Mouse (Mus musculus) embryonic fibroblast, embryonic 13.5 days (primary cell): ENCODE measurements at regions not wholly inside any gene's neighbourhood (a gene's known extent, or its start where the extent isn't known, plus 50 kb on each side); places are given as distances from the start of the nearest gene placed in this dataset.

Experiments used
- H3K27ac ChIP-seq: 2 replicates; pipeline ENCODE4 v1.5.1; 2012; ENCODE audit warnings: low read length, control low read depth, inconsistent platforms; ENCODE audit not compliant: insufficient read depth
- H3K4me1 ChIP-seq: 2 replicates; pipeline ENCODE4 v1.6.1; 2011; ENCODE audit warnings: low read length; ENCODE audit not compliant: control insufficient read depth, insufficient read depth
- H3K4me3 ChIP-seq: 2 replicates; pipeline ENCODE4 v1.5.1; 2011; ENCODE audit warnings: mild to moderate bottlenecking, control low read depth, low read length; ENCODE audit not compliant: insufficient read depth
- CTCF ChIP-seq: IDR thresholded peaks from 2 replicates; pipeline ENCODE4 v1.5.1; 2011; ENCODE audit warnings: mild to moderate bottlenecking, control low read depth, low read length, moderate library complexity, borderline replicate concordance; ENCODE audit not compliant: insufficient read depth
- POLR2A ChIP-seq: IDR thresholded peaks from 2 replicates; pipeline ENCODE4 v1.6.1; 2011; ENCODE audit warnings: low read depth, mild to moderate bottlenecking, control low read depth, low read length, moderate library complexity

DNA sequence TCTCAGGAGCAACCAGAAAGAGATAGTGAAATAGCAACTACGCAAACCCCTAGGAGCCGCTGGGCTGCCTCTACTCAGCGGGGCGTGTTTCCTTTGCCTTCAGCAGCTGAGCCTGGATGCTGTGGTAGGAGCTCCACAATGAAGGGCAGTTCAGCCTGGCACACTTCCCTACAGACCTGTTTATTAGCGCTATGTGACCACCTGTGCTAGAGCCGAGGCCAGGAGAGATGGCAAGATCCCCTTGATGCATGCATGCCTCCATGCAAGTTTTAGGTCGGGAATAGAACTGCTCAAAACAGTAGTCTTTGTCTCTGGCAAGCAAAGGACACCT, 156.1 kb downstream of the Cartpt start:
- Histone ChIP-seq H3K4me3 (no peak overlapping the region), H3K4me1 (peaks cover 5% of the 10 kb centered on the region; the same call in 1 of the 2 replicates), H3K27ac (no peak overlapping the region)
- TF ChIP-seq CTCF (no peak), POLR2A (no peak)

DNA sequence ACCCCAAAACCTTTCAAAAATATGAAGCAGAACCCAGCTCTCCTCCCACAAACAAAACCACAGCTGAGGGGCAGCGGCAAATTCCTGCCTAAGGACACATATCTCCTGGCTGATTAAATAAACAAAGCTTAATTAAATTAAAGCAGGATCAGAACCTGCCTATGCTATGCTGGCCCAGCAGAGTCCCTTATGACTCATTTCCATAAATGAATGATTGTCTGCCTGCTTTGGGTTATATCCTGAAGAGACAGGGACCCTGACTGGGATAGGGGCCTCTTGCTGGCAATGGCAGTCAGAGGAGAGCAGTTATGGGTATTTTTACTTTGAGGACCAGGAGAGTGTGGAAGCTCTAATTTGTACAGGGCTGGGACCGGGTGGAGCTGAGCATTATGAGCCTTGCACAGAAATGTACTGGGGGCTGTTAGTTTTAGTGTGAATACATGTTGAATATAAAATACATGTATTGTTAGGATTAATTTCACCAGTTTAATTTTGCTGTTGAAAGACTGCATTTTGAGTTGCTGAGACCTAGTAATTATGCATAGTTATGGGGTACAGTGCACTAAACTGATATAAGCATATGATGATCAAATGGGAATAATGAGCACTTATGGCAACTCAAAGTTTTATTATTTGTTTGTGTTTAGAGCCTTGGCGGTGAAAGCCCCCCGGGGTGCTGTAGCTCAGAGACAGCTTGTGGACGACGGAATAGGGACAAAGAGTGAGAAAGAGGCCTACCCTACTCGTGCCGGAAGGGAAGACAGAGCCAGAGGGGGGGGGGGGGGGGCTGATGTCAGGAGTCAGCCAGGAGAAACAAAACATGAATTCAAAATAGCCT, 156.7 kb downstream of the Cartpt start:
- H3K4me1 ChIP-seq, result peaks cover 5% of the 10 kb centered on the region; the same call in 1 of the 2 replicates
- no peak overlapping the region for H3K27ac ChIP-seq
- H3K4me3 ChIP-seq, result no peak overlapping the region
- no peak for TF ChIP-seq POLR2A
- no peak for TF ChIP-seq CTCF

DNA sequence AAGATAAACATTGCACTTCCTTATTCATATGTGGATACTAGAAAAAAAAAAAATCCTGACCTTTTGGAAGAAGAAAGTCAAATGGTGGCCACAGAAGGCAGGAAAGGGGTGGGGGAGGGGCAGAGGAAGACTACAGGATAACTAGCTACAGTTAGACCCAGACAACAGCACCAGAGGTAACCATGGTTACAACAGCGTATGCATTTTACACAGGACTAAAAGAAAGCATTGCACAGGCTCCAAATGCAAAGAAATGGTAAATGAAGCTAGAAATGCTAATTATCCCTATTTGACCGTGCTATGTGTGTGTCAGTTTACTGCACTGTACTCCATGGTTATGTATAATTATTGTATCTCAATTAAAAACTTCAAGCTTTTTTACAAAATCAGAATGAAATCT, 158.4 kb downstream of the Cartpt start:
- Histone ChIP-seq H3K4me1 (peaks cover 5% of the 10 kb centered on the region; the same call in 1 of the 2 replicates), H3K4me3 (no peak overlapping the region), H3K27ac (no peak overlapping the region)
- TF ChIP-seq CTCF (no peak), POLR2A (no peak)

DNA sequence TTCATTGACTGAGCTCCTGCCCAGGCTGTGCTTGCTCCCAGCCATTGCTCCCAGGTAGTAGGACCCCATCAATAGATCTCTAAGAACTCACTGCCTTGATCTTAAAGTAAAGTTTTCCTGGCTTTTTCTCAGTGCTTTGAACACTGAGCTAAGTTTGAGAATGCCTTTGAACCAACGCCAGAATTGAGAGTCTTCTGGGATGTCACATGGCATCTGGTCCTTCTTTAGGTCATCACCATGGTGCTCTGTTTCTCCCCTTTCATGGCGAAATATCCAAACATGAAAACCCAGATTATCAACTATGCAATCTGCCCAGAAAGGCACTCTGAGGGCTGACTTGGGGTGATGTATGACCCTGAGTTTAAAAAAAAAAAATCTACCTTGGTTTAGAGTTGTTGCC, 158.9 kb downstream of the Cartpt start:
- Histone ChIP-seq H3K27ac (no peak overlapping the region), H3K4me3 (no peak overlapping the region), H3K4me1 (peaks cover 5% of the 10 kb centered on the region; the same call in 1 of the 2 replicates)
- TF ChIP-seq POLR2A (no peak), CTCF (no peak)

DNA sequence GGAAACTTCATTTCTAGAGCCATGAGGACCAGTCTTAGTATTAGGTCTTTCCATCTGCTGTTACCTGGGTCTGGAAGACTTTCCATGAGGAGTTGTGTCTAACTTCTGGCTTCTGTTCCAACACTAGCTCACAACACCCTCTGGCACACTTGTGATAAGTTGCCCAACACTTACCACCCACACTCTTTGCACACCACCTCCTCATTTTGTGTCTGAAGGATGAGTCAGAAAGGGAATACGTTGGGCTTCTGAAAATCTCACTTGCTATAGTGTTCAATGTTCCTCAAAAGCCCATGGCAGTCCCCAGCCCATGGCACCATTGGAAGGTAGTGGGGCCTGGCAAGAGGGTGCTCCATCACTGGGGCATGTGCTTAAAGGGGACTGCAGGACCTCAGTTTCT, 161.5 kb downstream of the Cartpt start:
- no peak overlapping the region for H3K4me3 ChIP-seq
- H3K27ac ChIP-seq, result no peak overlapping the region
- TF ChIP-seq POLR2A, result no peak
- no peak for TF ChIP-seq CTCF
- H3K4me1 ChIP-seq, result peaks cover 5% of the 10 kb centered on the region; the same call in 1 of the 2 replicates

DNA sequence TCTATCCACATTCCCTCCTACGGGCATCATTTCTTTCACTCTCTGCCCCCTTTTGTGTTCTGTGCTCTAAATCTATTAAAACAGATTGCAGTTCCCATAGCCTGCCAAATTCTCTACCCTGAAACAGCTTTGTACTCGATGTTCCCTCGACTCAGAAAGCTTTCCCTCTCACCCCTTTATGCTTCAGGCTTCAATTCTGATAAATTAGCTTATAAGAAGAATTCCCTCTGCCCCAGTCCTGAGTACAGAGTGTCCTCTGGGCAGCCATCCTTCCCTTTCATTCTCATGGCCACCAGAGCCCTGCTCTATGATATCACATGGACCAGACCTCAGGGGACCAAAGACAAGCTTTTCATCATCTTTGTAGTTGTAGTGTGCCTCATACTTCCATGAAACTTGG, 163.6 kb downstream of the Cartpt start:
- H3K4me1 ChIP-seq, result no peaks in the 10 kb centered on the region
- H3K4me3 ChIP-seq, result no peak overlapping the region
- no peak overlapping the region for H3K27ac ChIP-seq
- no peak for TF ChIP-seq POLR2A
- TF ChIP-seq CTCF, result no peak

DNA sequence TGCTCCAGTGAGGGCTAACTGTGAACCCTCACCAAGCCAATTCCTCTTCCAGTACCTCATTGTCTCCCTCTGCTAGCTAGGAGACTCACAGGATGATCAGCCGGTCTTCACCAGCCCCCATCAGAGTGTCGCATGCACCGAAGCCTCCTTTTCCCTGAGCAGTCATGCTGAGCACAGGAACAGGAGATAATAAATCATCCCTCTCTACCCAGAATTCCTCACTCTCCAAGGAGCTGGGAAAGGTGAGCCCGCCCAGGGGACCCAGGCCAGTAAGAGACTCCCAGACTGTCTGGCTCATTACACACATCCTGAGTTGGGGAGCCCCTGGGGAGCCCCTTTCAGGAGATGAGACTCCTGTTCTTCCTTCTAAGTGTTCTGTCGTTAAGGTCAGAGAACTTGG, 171.7 kb downstream of the Cartpt start:
- no peak overlapping the region for H3K4me3 ChIP-seq
- TF ChIP-seq POLR2A (no peak), CTCF (no peak)
- H3K4me1 ChIP-seq, result no peaks in the 10 kb centered on the region
- no peak overlapping the region for H3K27ac ChIP-seq

DNA sequence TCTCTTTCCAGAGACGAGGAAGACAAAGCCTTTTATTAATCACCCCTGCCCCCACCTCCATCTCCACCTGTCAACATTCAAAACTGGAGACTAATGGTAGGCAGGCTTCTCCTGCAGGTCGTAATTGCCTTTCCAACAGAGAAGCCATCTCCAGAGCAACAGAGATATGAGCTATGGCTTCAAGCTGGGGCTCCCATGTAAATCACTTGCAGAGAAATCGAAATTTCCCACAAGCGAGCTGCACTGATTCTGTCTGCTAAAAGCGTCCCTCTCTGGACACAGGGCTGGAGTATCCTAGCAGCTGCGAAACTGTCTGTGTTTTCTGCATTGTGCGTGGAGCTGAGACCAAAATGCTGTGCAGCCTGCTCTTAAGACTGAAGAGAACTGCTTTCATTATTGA, 176.6 kb downstream of the Cartpt start:
- H3K4me1 ChIP-seq, result no peaks in the 10 kb centered on the region
- TF ChIP-seq CTCF (no peak), POLR2A (no peak)
- no peak overlapping the region for H3K4me3 ChIP-seq
- H3K27ac ChIP-seq, result no peak overlapping the region

DNA sequence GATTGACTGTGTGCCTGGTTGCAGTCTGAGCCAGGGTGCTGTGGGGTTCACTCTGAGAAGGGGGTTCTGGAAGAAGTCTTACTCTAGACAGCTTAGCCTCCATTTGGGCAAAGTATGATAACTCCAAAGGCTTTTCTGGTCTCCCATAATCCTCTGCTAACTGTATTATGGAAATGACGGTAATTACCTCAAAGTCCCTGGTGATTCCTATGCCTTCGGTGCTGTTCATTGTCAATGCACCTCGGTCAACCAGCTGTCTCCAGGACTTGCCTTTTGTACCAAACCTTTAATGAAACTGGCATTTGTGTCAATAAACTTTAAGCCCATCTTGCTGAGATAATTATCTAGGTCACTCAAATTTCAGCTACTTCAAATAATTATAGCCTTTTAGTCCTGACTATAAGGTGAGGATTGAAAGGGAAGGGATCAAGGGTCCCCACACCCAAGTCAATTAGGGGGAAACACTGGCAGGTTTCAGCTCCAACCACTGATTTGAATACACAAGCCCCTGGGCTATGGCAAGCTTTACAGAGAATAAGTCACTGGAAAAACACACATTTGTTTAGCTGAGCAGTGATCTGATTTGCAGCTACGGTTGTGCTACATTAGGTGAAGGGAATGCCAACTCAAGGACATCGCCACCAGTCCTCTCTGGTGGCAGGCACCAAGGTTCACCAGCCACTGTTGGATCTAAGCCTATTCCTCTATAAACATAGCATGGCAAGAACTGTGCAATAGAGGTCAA, 177.5 kb downstream of the Cartpt start:
- H3K27ac ChIP-seq, result no peak overlapping the region
- no peak for TF ChIP-seq CTCF
- TF ChIP-seq POLR2A, result no peak
- H3K4me3 ChIP-seq, result no peak overlapping the region
- no peaks in the 10 kb centered on the region for H3K4me1 ChIP-seq

DNA sequence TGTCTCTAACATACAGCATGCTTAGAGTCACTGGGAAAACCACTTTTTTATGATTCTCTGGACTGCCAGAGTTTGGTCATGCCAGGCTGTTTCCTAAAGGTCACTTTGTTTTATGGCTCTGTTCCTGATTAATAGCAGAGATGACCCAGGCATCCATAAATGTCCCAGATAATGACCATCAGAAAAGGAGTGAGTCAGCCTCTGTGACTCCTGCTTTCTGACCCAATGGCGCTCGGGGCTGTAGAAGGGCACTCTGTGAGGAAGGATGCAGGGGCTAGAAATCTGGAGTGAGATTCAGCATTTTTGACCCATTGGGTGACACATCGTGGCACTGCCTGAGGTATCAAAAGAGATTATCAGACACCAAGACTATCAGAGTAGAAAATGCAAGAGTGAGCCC, 180.3 kb downstream of the Cartpt start:
- H3K4me3 ChIP-seq, result no peak overlapping the region
- H3K4me1 ChIP-seq, result no peaks in the 10 kb centered on the region
- H3K27ac ChIP-seq, result no peak overlapping the region
- TF ChIP-seq POLR2A (no peak), CTCF (no peak)
